Mouse (Mus musculus) left cerebral cortex, postnatal 4 days (tissue): Measurements from ENCODE around the gene Anks1. TPM values are rescaled to one million over a fixed set of nuclear protein-coding genes. Genes with fewer than 3 reads are reported as not detected.
"Not testable (repeated sequence)": the region's sequence is repeated elsewhere in the genome, so short reads cannot be mapped to it uniquely, and the experiment has no call there.

Experiments
- DNase-seq: peaks from one replicate; pipeline ENCODE4 v3.0.0-alpha.2; 2022
- intact Hi-C: fragments of 180-260 bp; cut with DNase I; formaldehyde crosslinking; loops from one replicate; pipeline ENCODE4 v1.15.1; 2025
- total RNA-seq, 2 experiments: library from RNA; stranded (reverse); gene quantifications; 2 replicates each; pipeline ENCODE4 v1.2.3; 2021

Anks1 gene
- total RNA-seq, 2 experiments from 2014 or later, result 45.5 to 46.5 TPM

- intact Hi-C loops, DNase-seq: not testable (repeated sequence)
Observed at GRCm38 (mm10) chr17:27963120-27963519, 54.0 kb downstream of the Anks1 start.

GRCm38 (mm10) chr17:27964607-27965006 is 55.5 kb downstream of the Anks1 start:
- no peak for DNase-seq
- intact Hi-C loops, result no loop called here

GRCm38 (mm10) chr17:27965292-27965691 is 56.2 kb downstream of the Anks1 start:
- intact Hi-C loops, result no loop called here
- DNase-seq, result no peak

- no peak for DNase-seq
- intact Hi-C loops, result no loop called here
Observed at GRCm38 (mm10) chr17:27966056-27966455, 57.0 kb downstream of the Anks1 start.

GRCm38 (mm10) chr17:27966508-27967021 is 57.5 kb downstream of the Anks1 start:
- DNase-seq, result no peak
- intact Hi-C loops, result no loop called here

- no peak for DNase-seq
- intact Hi-C loops, result no loop called here
Observed at GRCm38 (mm10) chr17:27967529-27967928, 58.4 kb downstream of the Anks1 start.

GRCm38 (mm10) chr17:27968033-27968750 is 59.1 kb downstream of the Anks1 start:
- intact Hi-C loops, result no loop called here
- no peak for DNase-seq

- DNase-seq, result no peak
- intact Hi-C loops, result no loop called here
Observed at GRCm38 (mm10) chr17:27968903-27969302, 59.8 kb downstream of the Anks1 start.

GRCm38 (mm10) chr17:27969365-27969764 is 60.3 kb downstream of the Anks1 start:
- intact Hi-C loops, result no loop called here
- DNase-seq, result no peak

GRCm38 (mm10) chr17:27969896-27970295 is 60.8 kb downstream of the Anks1 start:
- no peak for DNase-seq
- intact Hi-C loops, result no loop called here

- intact Hi-C loops, result no loop called here
- no peak for DNase-seq
Observed at GRCm38 (mm10) chr17:27970305-27970704, 61.2 kb downstream of the Anks1 start.

GRCm38 (mm10) chr17:27971496-27971895 is 62.4 kb downstream of the Anks1 start:
- DNase-seq, result peak; percentile 46
- intact Hi-C loops, result no loop called here

- intact Hi-C loops, result no loop called here
Observed at GRCm38 (mm10) chr17:27973337-27973736, 64.2 kb downstream of the Anks1 start.

GRCm38 (mm10) chr17:27976266-27976665 is 67.2 kb downstream of the Anks1 start:
- no peak for DNase-seq
- intact Hi-C loops, result no loop called here

More at GRCm38 (mm10) chr17:27973337-27973736, 64.2 kb downstream of the Anks1 start:
- no peak for DNase-seq

GRCm38 (mm10) chr17:27977008-27977636 is 68.0 kb downstream of the Anks1 start:
- DNase-seq, result no peak
- intact Hi-C loops, result no loop called here

GRCm38 (mm10) chr17:27980391-27980955 is 71.4 kb downstream of the Anks1 start:
- intact Hi-C loops, result loop anchor here (10.0 kb wide), 1 partner anchor 66 kb away; no protein-coding TSS in a partner anchor
- no peak for DNase-seq

GRCm38 (mm10) chr17:27981451-27982069 is 72.5 kb downstream of the Anks1 start:
- no peak for DNase-seq
- intact Hi-C loops, result loop anchor here (10.0 kb wide), 1 partner anchor 67 kb away; no protein-coding TSS in a partner anchor

- intact Hi-C loops, result loop anchor here (10.0 kb wide), 1 partner anchor 67 kb away; no protein-coding TSS in a partner anchor
- DNase-seq, result not testable (repeated sequence)
Observed at GRCm38 (mm10) chr17:27982070-27982457, 73.0 kb downstream of the Anks1 start.

GRCm38 (mm10) chr17:27982712-27983266 is 73.7 kb downstream of the Anks1 start:
- intact Hi-C loops, result loop anchor here (10.0 kb wide), 1 partner anchor 68 kb away; no protein-coding TSS in a partner anchor
- peak; percentile 53 for DNase-seq

- intact Hi-C loops, result loop anchor here (10.0 kb wide), 1 partner anchor 70 kb away; no protein-coding TSS in a partner anchor
Observed at GRCm38 (mm10) chr17:27984421-27984820, 75.3 kb downstream of the Anks1 start.

More at GRCm38 (mm10) chr17:27984421-27984820, 75.3 kb downstream of the Anks1 start:
- DNase-seq, result no peak
